Mouse (Mus musculus): Measurements from ENCODE around the gene Gpc6. TPM values are rescaled to one million over a fixed set of nuclear protein-coding genes. Genes with fewer than 3 reads are reported as not detected.

The Gpc6 gene
- polyA plus RNA-seq, 1 experiment from 2014 or later, result 20.1 TPM

DNA sequence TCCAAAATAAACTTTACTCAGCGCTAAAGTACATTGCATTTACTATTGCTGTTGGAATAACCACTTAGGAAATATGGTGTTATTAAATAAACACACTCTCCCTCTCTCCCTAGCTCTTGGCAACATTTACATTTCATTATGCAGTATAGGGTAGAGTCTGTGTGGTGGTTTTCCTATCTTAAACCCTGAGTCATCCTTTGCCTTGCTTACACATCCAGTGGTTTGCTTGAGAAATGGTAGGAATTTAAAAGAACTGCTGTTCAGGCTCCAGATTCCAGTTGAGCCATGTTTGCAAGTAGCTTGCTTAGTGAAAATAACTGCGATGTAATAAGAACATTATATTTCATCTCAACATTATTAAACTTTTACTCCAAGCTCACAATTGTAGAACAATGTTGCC, 3.3 kb downstream of the Gpc6 start:
- WGBS, result 52% methylated on average over 2 of the region's 2 CpGs
- peaks cover 4% of the 10 kb centered on the region; the same call in 1 of the 2 replicates for H3K27me3 ChIP-seq
- H3K4me3 ChIP-seq, result peak overlapping the region; percentile 63
- H3K4me2 ChIP-seq, result peak overlapping the region; percentile 99
- H3K9ac ChIP-seq, result no peak overlapping the region
- H3K27ac ChIP-seq, result no peak overlapping the region
- no peaks in the 10 kb centered on the region for H3K9me3 ChIP-seq (replicated peaks)
- H3K4me1 ChIP-seq (replicated peaks), result peaks cover 7% of the 10 kb centered on the region
- no peaks in the 10 kb centered on the region for H3K36me3 ChIP-seq
- ATAC-seq (replicated peaks; ENCODE audit: insufficient number of reproducible peaks, insufficient read depth, low FRiP score, low read depth), result no peak

DNA sequence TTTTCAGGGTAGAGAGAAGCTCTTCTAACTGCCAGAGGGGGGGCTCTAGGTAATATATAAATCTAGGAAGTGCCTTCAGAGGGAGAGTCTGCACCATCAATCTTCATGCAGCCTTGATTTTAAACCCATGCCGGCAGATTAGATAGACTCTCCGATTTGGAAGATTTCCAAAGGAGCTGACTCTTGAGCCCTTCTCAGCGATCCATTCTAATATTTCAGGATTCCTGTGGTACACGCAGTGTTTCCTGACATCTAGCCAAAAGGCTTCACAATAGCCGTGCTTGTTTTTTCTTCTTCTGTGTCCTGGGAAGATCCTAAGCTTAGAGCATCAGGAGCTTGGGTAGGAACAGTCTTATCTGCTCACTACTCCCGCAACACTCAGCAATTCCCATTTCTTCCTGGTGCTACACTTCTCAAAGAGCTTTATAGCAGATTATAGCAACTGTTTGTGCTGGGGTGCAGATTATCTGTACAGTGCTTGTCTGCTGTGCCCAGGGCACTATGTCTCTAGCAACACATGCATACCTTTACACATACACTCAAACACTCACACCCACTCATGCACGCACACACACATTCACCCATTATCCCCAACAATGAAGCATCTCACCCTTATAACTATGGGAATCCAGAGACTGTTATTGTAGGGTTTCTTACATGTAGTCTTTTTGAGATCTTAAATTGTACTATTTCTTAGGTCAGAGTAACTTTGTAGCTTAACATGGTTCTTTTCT, 3.8 kb downstream of the Gpc6 start:
- no peak overlapping the region for H3K27ac ChIP-seq
- WGBS, result 46% methylated on average over 7 of the region's 7 CpGs
- H3K27me3 ChIP-seq, result peaks cover 3% of the 10 kb centered on the region; the same call in 1 of the 2 replicates
- H3K9ac ChIP-seq, result no peak overlapping the region
- H3K4me1 ChIP-seq (replicated peaks), result peaks cover 7% of the 10 kb centered on the region
- no peak overlapping the region for H3K4me3 ChIP-seq
- no peaks in the 10 kb centered on the region for H3K9me3 ChIP-seq (replicated peaks)
- H3K36me3 ChIP-seq, result no peaks in the 10 kb centered on the region
- no peak for ATAC-seq (replicated peaks; ENCODE audit: insufficient number of reproducible peaks, insufficient read depth, low FRiP score, low read depth)
- H3K4me2 ChIP-seq, result 0 out of 2 replicates have a peak overlapping the region, but pooled peaks have one; percentile 99

DNA sequence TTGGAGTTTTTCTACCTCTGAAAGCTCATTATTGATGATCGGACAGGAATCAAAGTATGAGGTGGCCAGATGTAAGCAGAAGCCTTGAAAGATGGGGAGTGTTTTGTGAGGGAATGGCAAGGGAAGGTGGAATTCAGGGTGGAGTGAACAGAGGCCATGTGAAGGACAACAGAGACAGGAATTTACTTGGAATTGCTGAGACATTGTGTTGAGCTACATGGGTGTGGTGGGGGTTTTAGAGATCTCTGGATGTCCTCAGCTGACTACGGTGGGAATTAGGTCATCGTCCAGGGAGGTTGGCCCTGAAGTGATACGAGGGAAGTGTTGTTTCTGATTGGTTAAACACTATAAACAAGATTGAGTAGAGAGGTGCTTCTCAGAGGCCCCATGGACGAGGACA, 8.7 kb downstream of the Gpc6 start:
- no peak overlapping the region for H3K4me2 ChIP-seq
- no peak overlapping the region for H3K27ac ChIP-seq
- H3K4me3 ChIP-seq, result no peak overlapping the region
- H3K27me3 ChIP-seq, result no peaks in the 10 kb centered on the region
- no peak for ATAC-seq (replicated peaks; ENCODE audit: insufficient number of reproducible peaks, insufficient read depth, low FRiP score, low read depth)
- H3K9ac ChIP-seq, result no peak overlapping the region
- 48% methylated on average over 5 of the region's 5 CpGs for WGBS
- no peaks in the 10 kb centered on the region for H3K36me3 ChIP-seq
- peaks cover 3% of the 10 kb centered on the region; the same call in 1 of the 2 replicates for H3K4me1 ChIP-seq (replicated peaks)
- H3K9me3 ChIP-seq (replicated peaks), result no peaks in the 10 kb centered on the region

DNA sequence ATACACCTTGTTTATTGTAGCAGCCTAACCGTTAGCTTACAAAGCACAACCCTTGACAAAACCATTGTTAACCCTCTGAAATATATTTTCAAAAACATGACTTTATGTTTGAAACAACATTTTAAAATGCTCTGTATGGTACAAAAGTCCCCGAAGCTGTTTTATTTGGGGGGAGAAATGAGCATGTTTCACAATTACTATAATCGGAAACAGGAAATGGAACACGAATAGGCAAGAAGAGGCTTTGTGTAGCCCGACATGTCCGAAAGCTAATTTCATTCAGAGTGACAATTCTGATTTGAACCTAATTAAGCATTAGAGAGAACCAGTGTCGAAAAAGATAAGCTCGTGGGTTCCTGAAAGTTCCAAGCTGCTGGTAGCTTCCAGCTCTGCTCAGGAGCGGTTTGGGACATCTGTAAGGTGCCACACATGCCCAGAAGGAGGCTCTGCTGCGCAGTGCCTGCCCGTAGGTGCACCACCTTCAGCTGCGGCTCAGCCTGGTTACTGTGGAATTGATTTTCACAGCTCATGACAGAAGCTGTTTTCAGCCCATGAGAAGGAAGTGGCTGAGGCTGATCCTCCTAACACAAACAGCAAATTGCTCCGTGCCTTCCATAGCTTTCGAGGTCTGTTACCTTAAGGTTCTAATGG, 12.9 kb downstream of the Gpc6 start:
- H3K4me2 ChIP-seq, result no peak overlapping the region
- ATAC-seq (replicated peaks; ENCODE audit: insufficient number of reproducible peaks, insufficient read depth, low FRiP score, low read depth), result no peak
- WGBS, result 74% methylated on average over 14 of the region's 14 CpGs

DNA sequence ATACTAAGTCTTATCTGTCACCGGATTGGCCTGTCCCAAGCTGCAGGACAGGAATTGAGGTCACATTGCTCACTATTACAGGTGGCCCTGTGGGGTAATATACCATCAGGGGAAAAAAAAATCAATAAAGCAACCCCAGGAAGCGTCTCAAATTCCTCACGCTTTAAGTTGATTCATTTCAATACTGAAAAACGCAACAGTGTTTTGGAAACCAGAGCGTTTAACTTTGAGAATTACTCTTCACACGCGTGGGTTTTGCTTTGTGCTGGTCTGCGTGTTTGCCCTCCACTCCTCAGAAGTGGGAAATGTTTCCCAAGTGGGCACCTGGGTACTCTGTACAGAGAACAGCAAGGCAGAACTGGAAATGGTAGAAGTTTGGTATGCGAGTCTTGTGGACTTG, 13.6 kb downstream of the Gpc6 start:
- Histone ChIP-seq H3K36me3 (no peaks in the 10 kb centered on the region), H3K4me3 (no peak overlapping the region), H3K27me3 (no peaks in the 10 kb centered on the region), H3K9ac (no peak overlapping the region), H3K9me3 (replicated peaks) (no peaks in the 10 kb centered on the region), H3K4me1 (replicated peaks) (no peaks in the 10 kb centered on the region), H3K4me2 (no peak overlapping the region), H3K27ac (no peak overlapping the region)
- WGBS, result 87% methylated on average over 9 of the region's 9 CpGs
- ATAC-seq (replicated peaks; ENCODE audit: insufficient number of reproducible peaks, insufficient read depth, low FRiP score, low read depth), result no peak

More for the DNA sequence above, 12.9 kb downstream of the Gpc6 start:
- H3K27me3 ChIP-seq, result no peaks in the 10 kb centered on the region
- no peak overlapping the region for H3K9ac ChIP-seq
- no peaks in the 10 kb centered on the region for H3K9me3 ChIP-seq (replicated peaks)
- no peak overlapping the region for H3K27ac ChIP-seq
- no peaks in the 10 kb centered on the region for H3K4me1 ChIP-seq (replicated peaks)
- no peaks in the 10 kb centered on the region for H3K36me3 ChIP-seq
- no peak overlapping the region for H3K4me3 ChIP-seq

DNA sequence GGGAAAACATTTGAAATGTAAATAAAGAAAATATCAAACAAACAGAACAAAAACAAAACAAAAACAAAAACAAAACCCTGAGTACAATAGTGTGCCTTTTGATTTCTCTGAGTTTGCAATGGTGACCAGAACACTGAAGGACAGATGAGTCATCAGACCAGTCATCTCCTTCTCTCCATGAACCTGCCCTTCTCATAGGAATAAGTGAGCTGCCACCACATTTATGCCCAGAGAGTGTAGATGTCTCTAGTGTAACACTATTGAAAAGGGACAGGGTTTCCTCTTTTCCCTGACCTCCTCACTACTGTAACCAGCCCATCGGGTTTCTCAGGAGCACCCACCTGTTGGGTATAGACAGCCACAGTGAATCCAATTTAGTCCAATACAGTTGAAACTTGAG, 14.4 kb downstream of the Gpc6 start:
- Histone ChIP-seq H3K9me3 (replicated peaks) (no peaks in the 10 kb centered on the region), H3K27me3 (no peaks in the 10 kb centered on the region), H3K4me2 (no peak overlapping the region), H3K4me3 (no peak overlapping the region), H3K27ac (no peak overlapping the region), H3K9ac (no peak overlapping the region), H3K4me1 (replicated peaks) (no peaks in the 10 kb centered on the region), H3K36me3 (no peaks in the 10 kb centered on the region)
- ATAC-seq (replicated peaks; ENCODE audit: insufficient number of reproducible peaks, insufficient read depth, low FRiP score, low read depth), result no peak
- 81% methylated on average over 1 of the region's 1 CpGs for WGBS

DNA sequence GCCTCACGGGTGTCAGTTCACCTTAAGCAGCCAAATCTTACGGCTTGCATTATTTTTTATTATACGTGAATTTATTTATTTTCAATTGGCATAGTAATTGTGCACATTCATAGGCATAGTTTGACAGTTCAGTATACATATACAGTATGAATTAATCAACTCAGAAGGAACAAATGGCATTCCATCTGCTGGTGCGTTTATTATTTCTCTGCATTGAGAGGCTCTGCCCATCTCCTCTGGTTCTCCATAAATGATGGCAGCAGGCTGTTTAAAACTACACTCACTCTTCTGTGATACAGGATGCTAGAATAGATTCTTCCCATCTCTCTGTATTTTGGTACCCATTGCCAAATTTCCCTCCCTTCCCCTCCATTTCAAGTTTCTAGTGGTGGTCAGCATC, 16.7 kb downstream of the Gpc6 start:
- H3K9me3 ChIP-seq (replicated peaks), result no peaks in the 10 kb centered on the region
- ATAC-seq (replicated peaks; ENCODE audit: insufficient number of reproducible peaks, insufficient read depth, low FRiP score, low read depth), result no peak
- H3K4me3 ChIP-seq, result no peak overlapping the region
- no peaks in the 10 kb centered on the region for H3K4me1 ChIP-seq (replicated peaks)
- H3K27ac ChIP-seq, result no peak overlapping the region
- no peak overlapping the region for H3K9ac ChIP-seq
- no peaks in the 10 kb centered on the region for H3K36me3 ChIP-seq
- H3K27me3 ChIP-seq, result no peaks in the 10 kb centered on the region
- WGBS, result 86% methylated on average over 4 of the region's 4 CpGs
- H3K4me2 ChIP-seq, result no peak overlapping the region

GRCm38 (mm10) chr14:116943751-116944150, 18.6 kb downstream of the Gpc6 start:
- no peak overlapping the region for H3K9ac ChIP-seq
- 81% methylated on average over 7 of the region's 7 CpGs for whole genome bisulfite sequencing
- H3K27ac ChIP-seq, result no peak overlapping the region
- ATAC-seq (replicated peaks; ENCODE audit: insufficient number of reproducible peaks, insufficient read depth, low FRiP score, low read depth), result no peak
- no peak overlapping the region for H3K4me2 ChIP-seq
- no peaks in the 10 kb centered on the region for H3K36me3 ChIP-seq
- H3K4me1 ChIP-seq (replicated peaks), result no peaks in the 10 kb centered on the region
- H3K4me3 ChIP-seq, result no peak overlapping the region
- H3K9me3 ChIP-seq (replicated peaks), result no peaks in the 10 kb centered on the region
- H3K27me3 ChIP-seq, result no peaks in the 10 kb centered on the region

GRCm38 (mm10) chr14:116945975-116946374, 20.9 kb downstream of the Gpc6 start:
- Histone ChIP-seq H3K36me3 (no peaks in the 10 kb centered on the region), H3K27me3 (no peaks in the 10 kb centered on the region), H3K9ac (no peak overlapping the region), H3K4me1 (replicated peaks) (no peaks in the 10 kb centered on the region), H3K4me3 (no peak overlapping the region), H3K27ac (no peak overlapping the region), H3K9me3 (replicated peaks) (no peaks in the 10 kb centered on the region), H3K4me2 (no peak overlapping the region)
- 76% methylated on average over 6 of the region's 6 CpGs for WGBS
- no peak for ATAC-seq (replicated peaks; ENCODE audit: insufficient number of reproducible peaks, insufficient read depth, low FRiP score, low read depth)

DNA sequence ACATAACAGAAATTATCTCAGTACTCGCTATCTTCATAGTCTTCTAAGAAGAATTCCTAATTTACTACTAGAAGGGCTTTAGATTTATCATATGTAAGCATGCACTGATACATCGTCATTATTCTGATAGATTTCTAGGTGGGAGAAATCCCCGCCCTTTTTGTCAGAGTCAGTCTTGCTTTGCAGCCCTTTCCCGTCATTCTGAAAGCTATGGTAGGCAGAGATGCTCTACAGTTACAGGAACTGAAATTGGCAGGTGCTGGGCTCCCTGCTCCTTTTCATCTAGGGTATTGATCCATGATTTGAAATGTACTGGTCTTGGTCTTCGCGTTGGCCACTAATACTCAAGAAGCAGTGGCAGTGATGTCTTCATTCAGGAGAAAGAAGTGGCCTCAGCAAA, 22.3 kb downstream of the Gpc6 start:
- Histone ChIP-seq H3K4me2 (no peak overlapping the region), H3K27me3 (no peaks in the 10 kb centered on the region), H3K27ac (no peak overlapping the region), H3K9ac (no peak overlapping the region), H3K36me3 (no peaks in the 10 kb centered on the region), H3K4me1 (replicated peaks) (no peaks in the 10 kb centered on the region), H3K9me3 (replicated peaks) (no peaks in the 10 kb centered on the region), H3K4me3 (no peak overlapping the region)
- ATAC-seq (replicated peaks; ENCODE audit: insufficient number of reproducible peaks, insufficient read depth, low FRiP score, low read depth), result no peak
- WGBS, result 88% methylated on average over 6 of the region's 6 CpGs

DNA sequence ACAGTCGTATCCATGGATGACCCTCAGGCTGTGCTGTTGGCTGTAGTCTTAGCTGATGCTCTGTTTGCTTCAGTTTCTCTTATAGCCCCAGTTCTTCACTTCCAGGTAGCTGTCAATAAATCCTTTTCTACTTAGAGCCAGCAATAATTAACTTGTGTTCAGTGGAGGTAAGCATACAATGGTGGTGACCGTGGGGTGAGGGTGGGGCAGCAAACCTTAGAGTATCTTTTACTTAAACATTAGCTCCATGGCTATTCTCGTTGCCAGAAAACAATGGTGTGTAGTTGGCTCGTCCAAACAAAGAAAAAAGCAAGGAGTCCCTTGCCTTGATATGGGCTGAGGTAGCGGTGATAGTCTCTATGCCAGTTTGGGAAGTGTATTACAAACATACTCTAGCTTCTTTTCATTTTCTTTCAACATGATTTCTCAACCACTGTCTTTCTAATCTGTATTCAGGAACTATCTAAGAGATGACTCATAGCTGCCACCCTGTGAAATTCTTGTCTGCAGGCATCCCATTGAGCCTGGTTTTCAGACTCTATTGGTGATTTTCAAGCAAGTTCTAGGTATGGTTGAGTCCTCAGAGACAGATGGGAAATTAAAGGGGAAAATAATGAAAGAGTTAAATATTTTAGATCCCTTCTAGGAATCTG, 22.9 kb downstream of the Gpc6 start:
- no peak overlapping the region for H3K27ac ChIP-seq
- no peaks in the 10 kb centered on the region for H3K27me3 ChIP-seq
- no peak overlapping the region for H3K4me2 ChIP-seq
- no peaks in the 10 kb centered on the region for H3K36me3 ChIP-seq
- no peaks in the 10 kb centered on the region for H3K4me1 ChIP-seq (replicated peaks)
- H3K4me3 ChIP-seq, result no peak overlapping the region
- H3K9me3 ChIP-seq (replicated peaks), result no peaks in the 10 kb centered on the region
- no peak overlapping the region for H3K9ac ChIP-seq
- WGBS, result 77% methylated on average over 5 of the region's 5 CpGs
- no peak for ATAC-seq (replicated peaks; ENCODE audit: insufficient number of reproducible peaks, insufficient read depth, low FRiP score, low read depth)
